Mouse (Mus musculus) urinary bladder, adult 2 months (tissue): ENCODE data around the gene Stk39. TPM values are rescaled to one million over a fixed set of nuclear protein-coding genes. Genes with fewer than 3 reads are reported as not detected.

ENCODE experiments used
- DNase-seq: peaks from one replicate; pipeline ENCODE4 v3.0.0; 2022; ENCODE audit warnings: low spot score
- polyA plus RNA-seq: library from polyadenylated mRNA; depleted of rRNA; stranded (reverse); fragments of >200 nt; gene quantifications from 2 replicates; pipeline ENCODE4 v1.2.3, GENCODE M21; 2012

Stk39 gene
- polyA plus RNA-seq, 1 experiment, result 22.7 TPM

GRCm38 (mm10) chr2:68421002-68421401, 51.1 kb downstream of the Stk39 start:
- no peak for DNase-seq

DNA sequence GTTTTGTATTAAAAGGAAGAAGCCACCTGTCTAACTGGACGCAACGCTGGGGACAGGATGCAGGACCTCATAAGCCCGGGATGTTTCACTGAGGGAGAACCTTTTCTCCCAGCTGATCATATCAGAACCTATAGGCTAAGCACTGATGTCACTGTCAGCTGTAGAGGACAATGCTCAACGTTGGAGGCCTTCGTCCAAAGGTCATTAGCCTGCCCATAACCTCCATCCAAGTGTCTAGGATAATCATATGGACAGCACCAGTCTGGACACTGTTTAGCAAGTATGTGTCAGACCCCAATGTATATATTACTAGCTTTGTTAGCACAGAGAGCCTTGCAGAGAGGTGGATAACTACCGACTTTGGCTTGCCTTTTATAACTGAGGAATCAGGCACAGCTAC, 51.8 kb downstream of the Stk39 start:
- DNase-seq, result no peak

GRCm38 (mm10) chr2:68419746-68420145, 52.3 kb downstream of the Stk39 start:
- DNase-seq, result no peak

- no peak for DNase-seq
Measured at GRCm38 (mm10) chr2:68419165-68419564, 52.9 kb downstream of the Stk39 start.

DNA sequence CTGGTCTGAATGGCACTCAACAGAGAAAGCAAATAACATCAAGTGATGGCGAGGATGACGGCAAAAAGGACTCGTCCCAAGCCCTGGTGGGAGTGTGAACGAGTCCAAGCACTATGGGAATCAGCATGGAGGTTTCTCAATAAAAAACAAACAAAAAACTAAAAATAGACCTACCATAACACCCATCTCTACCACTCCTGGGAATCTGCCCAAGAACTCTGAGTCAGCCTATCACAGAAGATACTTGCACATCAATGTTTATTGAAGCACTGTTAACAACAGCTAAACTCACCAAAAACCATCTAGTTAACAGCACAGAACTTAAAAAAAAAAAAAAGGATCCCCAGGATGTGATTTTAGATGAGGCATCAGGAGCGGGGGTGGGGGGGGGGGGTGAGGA, 55.0 kb downstream of the Stk39 start:
- DNase-seq, result no peak

GRCm38 (mm10) chr2:68415691-68416090, 56.4 kb downstream of the Stk39 start:
- no peak for DNase-seq

DNA sequence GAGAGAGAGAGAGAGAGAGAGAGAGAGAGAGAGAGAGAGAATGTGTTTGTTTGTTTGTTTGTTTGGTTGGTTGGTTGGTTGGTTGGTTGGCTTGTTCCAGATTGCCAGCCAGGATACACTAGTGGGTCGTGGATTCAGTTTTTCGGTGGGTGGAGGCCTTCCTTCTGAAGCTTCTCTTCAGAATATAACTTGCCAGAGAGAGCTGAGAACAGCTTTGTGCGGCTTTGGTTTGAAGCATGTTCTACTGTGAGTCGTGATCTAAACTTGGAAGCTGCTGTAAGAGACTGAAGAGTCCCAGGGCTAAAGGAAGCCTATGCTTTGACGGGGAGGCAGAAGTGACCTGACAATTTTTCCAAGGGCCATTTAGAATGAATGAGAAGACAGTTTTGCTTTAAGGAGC, 59.9 kb downstream of the Stk39 start:
- no peak for DNase-seq

DNA sequence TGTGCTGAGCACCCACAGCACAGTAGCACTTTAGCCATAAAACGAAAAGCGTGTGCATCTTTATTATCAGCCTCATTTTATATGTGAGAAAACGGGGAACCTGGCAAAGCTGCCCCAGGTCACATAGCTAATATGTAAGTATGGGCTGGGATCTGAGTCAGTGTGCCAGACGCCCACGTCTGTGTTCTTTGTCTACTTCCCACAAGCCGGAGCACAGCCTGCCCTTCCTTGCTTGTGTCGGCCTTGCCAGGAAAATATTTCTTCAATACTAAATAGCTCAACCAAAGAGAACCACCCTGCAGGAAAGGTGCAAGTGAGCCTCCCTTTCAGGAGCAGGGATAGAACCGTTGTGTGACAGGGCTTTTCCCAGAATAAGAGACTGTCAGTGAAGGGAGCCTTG, 60.9 kb downstream of the Stk39 start:
- no peak for DNase-seq

DNA sequence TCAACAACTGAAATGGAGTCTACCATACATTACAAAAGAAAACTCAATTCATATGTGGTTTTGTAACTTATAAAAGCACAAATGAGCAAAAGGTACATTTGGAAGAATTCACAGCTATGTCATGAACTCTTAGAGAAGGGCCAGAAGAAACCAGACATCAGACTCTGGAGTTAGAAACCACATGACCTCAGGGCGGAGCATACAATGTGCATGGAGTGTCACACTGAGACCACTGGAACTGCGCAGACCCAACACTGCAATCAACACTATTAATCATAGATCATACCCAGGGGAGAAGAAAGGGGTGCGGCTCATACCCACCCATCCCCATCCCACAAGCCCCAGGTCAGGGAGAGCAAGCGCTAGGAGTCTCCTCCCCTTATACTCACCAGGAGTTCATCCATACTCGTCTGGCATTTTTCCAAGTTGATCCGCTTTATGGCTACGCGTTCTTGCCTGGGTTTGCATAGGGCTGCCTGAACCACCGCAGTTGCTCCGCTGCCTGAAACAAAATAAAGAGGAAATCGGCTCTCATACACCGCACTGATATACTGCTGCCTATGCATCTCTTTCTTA, 62.3 kb downstream of the Stk39 start:
- DNase-seq, result no peak

DNA sequence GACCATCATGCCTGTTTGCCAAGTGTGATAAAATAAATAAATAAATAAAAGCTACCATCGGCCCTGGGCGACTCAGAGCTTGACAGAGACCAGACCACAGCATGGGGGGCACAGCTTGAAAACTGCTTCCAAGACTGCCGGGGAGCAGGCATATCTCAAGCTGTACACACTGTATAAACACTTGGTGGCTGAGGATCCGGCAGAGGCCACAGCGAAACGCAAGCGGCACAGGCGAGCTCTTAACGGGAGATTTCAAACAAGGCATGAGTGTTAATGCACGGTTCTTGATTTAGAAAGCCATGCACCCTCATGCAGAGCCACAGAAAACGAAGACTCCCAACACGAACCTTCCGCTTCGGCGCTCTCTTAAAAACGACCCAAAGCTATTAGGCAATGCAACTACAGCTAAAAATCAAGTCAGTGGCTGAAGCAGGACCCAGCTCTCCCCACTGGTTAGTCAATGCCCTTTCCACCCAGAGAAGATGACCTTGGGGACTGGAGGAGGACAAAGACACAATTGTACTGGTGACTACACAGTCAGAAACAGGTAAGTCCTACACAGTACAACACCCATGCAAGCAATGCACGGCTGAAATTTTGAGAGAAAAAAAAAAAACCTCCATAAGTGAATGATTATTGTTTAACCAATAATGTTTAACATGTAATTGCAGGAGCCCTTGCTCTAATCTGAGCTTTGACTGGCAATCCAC, 63.6 kb downstream of the Stk39 start:
- DNase-seq, result no peak

DNA sequence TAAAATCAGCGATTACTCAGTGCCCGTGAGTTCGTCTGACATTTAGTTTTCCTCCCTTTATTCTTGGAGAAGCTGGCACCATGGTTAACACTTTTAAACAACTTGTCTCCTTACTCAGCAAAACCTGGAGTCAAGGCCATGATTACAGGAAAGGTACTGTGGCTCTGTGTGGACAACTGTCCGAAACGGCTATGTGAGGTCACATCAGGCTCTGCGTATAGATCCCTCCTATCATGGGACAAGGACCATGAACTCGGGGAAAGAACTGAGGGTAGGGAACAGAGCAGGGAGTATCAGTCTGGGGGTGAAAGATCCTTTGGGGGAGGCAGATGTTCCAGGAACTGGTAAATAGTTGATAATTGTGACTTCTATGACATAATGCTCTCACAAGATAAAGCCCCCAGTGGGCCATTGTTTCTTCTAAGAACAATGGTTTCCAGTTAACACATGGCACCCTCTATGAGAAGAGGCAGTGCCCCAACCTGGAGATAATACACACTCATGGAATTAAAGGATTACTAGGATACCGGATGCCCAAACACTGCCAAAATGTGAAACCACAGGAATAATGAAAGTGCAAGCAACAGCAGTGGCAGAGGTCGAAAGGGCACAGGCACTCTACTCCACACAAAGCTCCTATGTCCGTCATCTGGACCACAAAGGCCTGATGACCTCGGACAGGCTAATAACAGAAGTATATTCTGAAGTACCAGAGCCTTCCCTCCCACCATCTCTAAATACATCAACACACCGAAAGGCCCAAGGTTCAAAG, 64.7 kb downstream of the Stk39 start:
- DNase-seq, result no peak

DNA sequence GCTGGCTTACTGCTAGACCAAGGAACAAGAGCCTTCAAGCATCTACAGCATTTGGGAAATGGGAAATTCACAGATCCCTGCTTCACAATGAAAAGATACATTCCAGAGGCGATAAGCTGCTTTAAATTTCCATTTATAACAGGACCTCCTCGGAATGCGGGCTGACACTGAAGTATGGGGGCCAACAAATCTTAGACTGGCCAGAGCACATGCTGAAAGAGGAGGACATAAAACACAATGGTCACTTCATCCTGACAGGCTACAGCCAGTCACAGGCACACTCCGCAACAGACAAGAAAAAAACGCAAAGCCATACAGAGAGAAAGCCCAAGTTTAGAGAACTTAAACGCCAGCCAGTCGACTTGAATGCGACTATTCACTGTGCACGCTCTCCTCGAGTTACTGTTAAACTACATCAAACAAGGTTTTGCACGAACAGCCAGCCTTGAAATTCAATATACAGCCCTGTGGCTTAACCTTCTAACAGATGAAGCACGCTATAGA, 65.4 kb downstream of the Stk39 start:
- no peak for DNase-seq

DNA sequence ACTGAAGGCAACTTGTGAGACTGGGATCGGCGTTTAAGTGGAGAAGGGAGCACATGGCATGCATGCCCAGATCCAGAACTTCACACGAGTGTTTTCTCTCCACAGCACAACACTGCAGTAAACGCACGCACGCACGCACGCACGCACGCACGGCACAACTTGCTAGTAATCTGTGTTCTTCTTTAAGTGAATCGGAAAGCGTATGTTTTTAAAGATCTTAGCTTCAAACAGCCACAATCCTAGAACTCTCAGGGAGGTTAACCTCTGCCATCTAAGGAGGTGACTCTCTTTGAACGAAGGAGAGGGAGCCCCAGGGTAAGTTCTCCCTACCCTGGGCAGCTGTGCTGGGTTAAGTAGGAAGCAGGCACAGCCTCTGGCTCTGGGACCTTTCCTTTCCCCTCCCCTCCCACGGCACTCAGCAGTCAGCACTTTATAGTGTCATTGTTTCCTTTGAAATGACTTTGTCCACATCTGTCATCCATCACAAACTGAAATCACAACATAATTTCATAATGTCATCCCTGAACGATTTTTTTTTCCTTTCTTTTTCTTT, 66.8 kb downstream of the Stk39 start:
- no peak for DNase-seq

- DNase-seq, result no peak
Measured at GRCm38 (mm10) chr2:68404274-68405162, 67.5 kb downstream of the Stk39 start.

DNA sequence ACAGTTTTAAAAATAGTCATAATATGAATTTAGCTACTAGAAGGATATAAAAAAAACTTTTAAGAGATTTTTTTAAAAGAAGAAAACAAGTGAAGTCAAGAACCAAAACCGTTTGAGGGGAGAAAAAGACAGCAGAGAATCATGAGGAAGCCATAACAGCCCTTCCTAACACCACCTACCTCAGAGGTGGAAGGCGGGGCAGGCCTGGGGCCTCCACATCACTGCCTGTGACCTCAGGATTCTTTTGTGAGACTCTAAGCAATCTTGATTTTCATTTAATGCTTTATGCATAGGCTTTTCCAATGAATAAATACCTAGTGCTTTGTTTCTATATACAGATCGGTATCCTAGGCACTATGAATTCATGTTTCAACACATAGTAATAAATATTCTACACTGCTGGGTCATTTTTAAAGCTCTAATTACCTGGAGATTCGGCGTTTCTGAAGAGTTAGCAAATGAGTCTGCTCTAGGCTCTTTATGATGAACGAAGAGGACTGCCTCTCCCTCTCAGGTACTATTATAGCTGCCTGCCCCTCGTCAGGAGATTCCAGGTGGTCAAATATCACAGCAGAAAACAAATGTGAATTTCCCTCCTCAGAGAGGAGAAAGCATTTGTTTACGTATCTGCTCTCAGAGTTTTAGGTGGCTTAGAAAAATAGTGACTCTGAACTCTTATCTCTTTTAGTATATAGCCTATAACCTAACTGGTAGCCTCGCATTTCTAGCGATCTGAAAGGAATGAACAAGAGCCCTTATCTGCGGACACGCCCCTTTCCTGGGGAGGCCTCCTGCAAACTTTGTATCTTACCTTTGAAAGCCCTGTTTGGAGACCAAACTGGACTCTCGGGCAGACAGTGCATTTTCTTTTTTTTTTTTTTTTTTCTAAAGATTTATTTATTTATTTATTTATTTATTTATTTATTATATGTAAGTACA, 78.2 kb downstream of the Stk39 start:
- DNase-seq, result no peak

DNA sequence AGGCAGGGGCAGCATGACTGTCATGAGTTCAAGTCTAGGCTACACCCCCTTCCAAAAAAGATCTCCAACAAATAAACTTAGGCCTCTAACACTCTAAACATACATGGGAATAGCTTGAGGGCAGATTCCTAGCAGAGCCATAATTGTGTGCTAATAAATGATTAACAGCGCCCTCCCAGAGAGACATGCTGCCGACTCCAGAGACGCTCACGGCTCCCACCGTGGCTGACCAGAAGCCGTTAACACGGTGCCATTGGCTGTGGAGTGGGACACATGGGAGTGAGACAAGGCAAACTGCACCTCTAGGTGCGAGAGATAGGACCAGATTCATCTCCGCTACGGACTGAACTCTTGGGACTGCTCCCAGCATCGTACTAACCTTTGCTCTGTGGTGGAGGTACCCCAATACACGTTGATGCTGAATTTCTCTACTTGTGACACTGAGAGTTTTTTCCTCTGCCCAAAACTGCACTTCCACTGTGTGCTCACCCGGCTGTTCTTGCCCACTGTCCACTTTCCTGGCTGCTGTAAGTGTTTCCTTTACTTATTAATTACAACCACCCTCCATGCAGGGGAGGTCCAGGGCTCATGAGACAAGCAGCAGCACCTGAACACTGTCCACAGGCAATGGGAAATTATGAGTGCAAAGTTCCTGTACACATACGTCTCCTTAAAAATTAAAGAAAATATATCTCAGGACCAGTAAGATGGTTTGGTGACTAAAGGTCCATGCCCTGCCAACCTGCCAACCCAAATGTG, 84.1 kb downstream of the Stk39 start:
- DNase-seq, result no peak

DNA sequence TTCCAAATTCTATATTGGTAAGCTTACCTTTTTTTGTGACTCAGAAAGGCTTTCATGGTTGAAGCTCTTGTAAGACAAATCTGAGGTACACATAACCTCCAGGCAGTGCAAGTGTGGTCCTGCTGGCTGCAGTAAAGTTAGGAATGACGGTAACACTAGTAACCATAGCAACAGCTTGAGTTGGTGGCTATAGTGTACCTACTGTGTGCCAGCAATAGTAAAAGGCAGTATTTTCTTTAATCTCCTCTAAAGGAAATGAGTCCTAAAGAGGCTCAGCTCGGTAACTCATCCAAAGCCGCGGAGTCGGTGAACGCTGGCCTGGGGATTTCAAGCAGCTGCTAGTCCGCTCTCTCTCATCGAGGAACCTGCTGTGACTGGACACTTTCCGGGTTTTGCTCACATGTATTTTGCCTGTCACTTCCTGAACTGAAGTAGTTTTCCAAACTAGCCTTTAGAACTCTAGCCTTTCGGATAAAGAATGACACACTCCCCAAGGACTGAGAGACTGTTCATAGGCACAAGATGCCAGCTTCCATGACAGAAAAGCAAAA, 85.7 kb downstream of the Stk39 start:
- no peak for DNase-seq

- DNase-seq, result no peak
Measured at GRCm38 (mm10) chr2:68385654-68386312, 86.3 kb downstream of the Stk39 start.

DNA sequence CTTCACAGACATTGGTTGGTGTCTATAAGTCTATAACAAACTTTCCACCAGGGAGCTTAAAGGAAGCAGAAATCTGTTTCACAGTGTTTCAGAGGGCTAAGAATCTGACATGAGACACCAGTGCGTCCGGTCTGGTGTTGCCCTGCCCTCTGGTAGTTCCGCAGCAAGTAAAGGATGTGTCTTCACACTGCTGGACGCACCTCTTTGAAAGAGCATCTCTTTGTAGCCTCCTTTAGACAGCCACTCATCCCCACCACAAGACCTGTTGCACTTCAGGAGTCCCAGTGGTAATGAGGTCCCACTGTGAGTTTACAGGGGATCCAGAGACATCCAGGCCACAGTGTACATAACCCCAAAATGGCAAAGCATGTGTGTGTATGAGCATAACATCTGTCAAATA, 88.1 kb downstream of the Stk39 start:
- no peak for DNase-seq
